Mouse (Mus musculus) olfactory bulb, adult 2 months (tissue): Measurements from ENCODE around the gene Gm48551. TPM values are rescaled to one million over a fixed set of nuclear protein-coding genes. Genes with fewer than 3 reads are reported as not detected.
A peak's percentile ranks its signal among the peaks of the same experiment; 100 is the strongest.

ENCODE experiments used
- H3K27ac ChIP-seq: fragments of 200-500 bp; 2 replicates; pipeline ENCODE4 v1.5.1; 2012; ENCODE audit warnings: low read depth, low read length; ENCODE audit not compliant: insufficient read depth
- H3K4me1 ChIP-seq: fragments of 200-500 bp; 2 replicates; pipeline ENCODE4 v1.6.1; 2012; ENCODE audit warnings: low read length; ENCODE audit not compliant: control insufficient read depth, insufficient read depth
- H3K4me3 ChIP-seq: fragments of 200-500 bp; 2 replicates; pipeline ENCODE4 v1.5.1; 2012; ENCODE audit warnings: mild to moderate bottlenecking, low read depth, low read length, moderate library complexity; ENCODE audit not compliant: insufficient read depth
- CTCF ChIP-seq: fragments of 200-500 bp; IDR thresholded peaks from 2 replicates; pipeline ENCODE4 v1.5.1; 2012; ENCODE audit warnings: low read depth, mild to moderate bottlenecking, low read length, moderate library complexity; ENCODE audit not compliant: insufficient read depth
- POLR2A ChIP-seq: fragments of 200-500 bp; IDR thresholded peaks from 2 replicates; pipeline ENCODE4 v1.6.1; 2012; ENCODE audit warnings: mild to moderate bottlenecking, low read depth, low read length, moderate library complexity; ENCODE audit not compliant: insufficient read depth
- WGBS: fragments of 180-500 bp; shearing (Covaris S2); methylation state at CpG from one replicate; pipeline ENCODE4 v1.1.7; 2018; 5-methylcytosine and 5-hydroxymethylcytosine counted together
- polyA plus RNA-seq: library from polyadenylated mRNA; stranded (reverse); fragments of >200 nt; gene quantifications from 2 replicates; pipeline ENCODE4 v1.2.4, GENCODE M21; 2012; ENCODE audit warnings: low replicate concordance; ENCODE audit not compliant: missing spikeins, insufficient read depth, insufficient read length

Gene Gm48551
- polyA plus RNA-seq, 1 experiment, result not detected

DNA sequence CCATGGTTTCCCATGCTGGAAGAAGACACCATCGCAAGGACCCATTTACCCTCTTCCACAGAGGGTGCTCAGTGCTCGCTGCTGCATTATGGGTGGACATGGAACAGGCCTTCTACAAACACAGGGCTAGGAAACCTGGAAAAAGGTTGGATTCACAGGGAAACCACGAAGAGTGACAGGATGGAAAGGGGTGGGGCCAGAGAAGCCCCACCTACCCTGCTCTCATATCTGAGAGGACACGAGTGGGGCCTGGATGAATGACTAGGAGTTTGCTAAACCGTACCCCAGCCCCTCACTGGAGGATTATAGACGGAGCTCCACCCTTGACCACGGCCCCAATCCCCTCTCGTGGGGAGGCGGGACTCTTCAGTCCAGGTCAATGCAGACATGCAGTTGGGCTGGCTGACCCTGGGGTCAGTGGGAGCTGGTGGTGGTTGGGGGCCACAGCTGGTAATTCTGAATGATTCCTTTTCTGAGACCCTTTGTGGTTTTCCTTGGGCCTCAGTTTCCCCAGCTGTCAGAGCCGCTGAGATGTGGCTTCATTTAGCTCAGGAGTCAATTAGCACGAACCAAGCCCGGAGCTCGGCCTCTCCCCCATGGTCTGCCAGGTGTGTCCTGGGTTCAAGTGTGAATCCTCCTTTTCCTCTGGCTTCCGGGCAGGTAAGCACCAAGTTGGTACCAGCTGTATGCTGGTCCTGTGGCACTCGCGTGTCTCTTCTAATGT lies 28.5 kb downstream of the Gm48551 start:
- Histone ChIP-seq H3K4me1 (peaks cover 98% of the 10 kb centered on the region), H3K27ac (peak overlapping the region; percentile 88), H3K4me3 (no peak overlapping the region)
- WGBS, result 77% methylated on average over 16 of the region's 16 CpGs
- TF ChIP-seq POLR2A (no peak), CTCF (no peak)

DNA sequence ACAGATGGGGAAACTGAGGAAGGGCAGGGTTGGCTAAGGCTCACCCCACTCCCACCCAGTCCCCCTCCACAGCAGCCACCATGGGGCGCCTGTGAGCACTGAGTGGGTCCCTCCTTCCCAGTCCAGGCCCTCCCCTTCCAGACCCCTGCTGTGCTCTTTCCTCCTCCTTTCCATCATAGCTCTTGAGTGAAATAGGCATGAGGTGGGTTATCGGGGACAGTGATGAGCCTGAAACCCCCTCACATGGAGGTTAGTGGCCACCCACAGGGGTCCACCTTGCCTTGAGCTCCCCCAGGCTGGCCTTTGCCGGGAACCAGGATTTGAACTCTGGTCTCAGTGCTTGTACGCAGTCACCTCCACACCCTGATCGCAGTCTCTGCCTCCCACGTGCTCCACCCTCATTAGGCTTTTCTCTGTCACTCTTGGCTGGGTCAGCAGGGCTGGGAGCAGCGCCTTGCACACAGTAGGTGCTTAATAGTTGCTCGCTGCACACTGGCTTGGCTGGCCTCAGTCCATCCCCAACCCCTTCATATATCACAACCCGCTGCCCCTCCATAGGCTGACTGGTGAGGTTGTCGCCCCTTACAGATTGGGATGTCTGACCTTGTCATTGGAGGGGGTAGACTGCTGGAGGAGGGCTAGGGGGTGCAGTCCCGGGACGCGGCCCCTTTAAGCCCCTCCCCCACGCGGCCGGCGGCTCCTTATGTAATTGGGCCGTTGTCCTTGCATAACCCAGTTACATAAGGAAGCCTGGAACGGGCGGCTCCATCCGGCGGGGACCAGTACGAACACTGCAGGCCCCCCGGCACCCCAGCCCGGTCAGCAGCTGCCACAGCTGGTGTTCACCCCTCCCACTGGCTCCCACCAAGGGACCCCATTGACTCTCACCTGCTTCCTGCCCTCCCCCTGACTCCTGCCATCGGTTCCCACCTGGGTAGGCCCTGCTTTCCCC lies 29.3 kb downstream of the Gm48551 start:
- Histone ChIP-seq H3K27ac (peak overlapping the region; percentile 91), H3K4me3 (peak overlapping the region; percentile 24), H3K4me1 (peaks cover 97% of the 10 kb centered on the region)
- WGBS, result 22% methylated on average over 26 of the region's 26 CpGs
- TF ChIP-seq CTCF (no peak), POLR2A (no peak)

DNA sequence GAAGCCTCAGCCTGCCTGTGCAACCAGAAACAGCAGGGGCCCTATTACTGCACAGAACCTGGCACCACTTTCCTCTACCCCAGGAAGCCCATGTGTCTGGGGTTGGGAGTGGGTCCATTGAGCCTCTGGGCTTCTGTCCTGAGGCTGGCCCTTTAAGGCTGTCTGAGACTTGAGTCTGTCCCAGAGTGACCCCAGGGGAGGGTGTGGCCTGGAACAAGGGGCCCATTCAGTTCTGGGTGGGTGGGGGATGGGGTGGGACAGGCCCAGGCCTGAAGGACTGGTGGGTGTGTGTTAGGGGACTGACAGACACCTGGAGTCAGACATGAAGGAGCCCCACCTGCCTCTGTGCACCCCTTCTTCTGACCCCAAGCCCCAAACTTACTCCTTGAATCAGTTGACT lies 30.4 kb downstream of the Gm48551 start:
- Histone ChIP-seq H3K4me1 (peaks cover 96% of the 10 kb centered on the region), H3K27ac (peak overlapping the region; percentile 91), H3K4me3 (no peak overlapping the region)
- TF ChIP-seq POLR2A (no peak), CTCF (no peak)

DNA sequence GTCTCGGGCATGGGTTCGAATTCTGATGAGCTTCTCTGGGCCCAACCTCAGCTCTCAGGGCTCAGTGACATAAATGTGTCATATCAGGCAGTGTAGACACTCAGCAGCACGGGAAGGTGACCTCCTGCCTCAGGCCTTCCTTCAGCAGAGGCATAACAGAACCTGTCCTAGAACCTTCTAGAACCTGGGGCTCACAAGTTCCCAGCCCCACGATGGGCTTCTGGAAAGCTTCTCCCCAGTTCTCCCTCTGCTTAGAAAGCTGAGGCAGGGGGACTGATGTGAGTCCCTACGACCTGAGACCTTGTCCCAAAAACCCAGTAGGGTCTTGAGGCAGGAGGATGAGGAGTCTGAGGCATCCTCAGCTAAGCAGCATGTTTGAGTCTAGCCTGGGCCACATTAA lies 30.9 kb downstream of the Gm48551 start:
- TF ChIP-seq POLR2A (no peak), CTCF (no peak)
- no peak overlapping the region for H3K4me3 ChIP-seq
- 77% methylated on average over 5 of the region's 5 CpGs for WGBS
- H3K27ac ChIP-seq, result peak overlapping the region; percentile 75
- H3K4me1 ChIP-seq, result peaks cover 96% of the 10 kb centered on the region

DNA sequence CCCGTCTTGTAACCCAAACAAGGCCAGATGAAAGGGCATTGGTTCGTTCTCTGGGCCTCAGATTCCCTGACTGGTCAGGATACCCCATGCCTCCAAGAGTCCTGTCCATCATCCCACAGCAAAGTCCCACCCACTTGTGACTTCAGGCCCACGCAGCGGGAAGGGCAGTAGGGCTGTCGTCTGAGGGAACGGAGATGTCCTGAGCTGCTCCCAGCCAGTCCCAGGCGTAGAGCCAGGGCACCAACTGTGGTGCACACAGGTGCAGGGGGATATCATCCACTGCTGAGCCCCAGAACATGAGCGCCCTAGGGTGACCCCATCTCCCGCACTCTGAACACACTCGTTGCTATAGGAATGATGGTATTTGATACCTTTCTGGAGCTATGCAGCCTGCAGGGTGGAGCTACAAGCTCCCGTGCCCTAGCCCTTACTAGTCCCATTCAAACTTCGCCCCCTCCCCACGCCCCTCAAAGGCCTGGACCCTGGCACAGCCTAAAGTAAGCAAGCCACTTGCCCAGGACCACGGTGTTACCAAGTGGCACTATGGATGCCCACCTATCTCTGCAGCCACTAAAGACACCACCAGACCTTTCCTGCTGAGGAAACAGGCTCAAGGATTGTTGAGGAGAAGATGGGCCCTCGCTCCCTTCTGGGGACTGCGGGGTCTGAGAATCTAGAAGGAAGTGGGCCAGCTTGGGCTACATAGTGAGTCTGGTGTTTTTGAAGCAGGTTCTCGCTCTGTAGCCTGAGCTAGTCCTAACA lies 31.5 kb downstream of the Gm48551 start:
- Histone ChIP-seq H3K27ac (peak overlapping the region; percentile 75), H3K4me3 (no peak overlapping the region), H3K4me1 (peaks cover 97% of the 10 kb centered on the region)
- 66% methylated on average over 17 of the region's 17 CpGs for WGBS
- TF ChIP-seq CTCF (no peak), POLR2A (no peak)

DNA sequence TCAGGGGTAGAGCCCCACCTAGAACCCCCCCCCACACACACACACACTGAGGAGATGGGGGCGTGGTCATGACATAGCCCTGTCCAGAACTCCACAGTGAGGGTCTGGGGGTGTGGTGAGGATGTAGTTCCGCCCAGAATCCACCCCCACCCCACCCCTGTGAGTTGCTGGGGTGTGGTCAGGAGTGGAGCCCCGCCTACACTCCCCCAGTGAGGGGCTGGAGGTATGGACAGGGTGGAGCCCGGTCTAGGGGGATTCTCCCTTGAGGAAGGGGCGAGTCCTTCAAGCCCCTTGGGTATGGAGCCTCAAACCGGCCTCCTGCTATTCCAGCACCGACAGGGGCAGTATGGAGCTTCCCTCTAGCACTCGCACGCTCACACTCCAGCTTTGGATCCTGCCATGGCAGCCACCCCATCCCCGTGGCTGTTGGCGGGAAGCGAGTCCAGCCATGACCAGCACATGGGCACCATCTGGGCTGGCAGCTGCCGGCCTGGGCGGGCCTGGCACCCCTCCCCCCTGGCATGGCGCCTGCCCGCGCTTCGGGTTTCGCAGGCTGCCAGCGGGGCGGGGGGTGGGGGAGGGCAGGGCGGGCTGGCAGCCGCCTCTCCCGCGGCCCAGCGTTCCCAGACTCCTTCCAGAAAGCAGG lies 32.4 kb downstream of the Gm48551 start:
- H3K4me3 ChIP-seq, result peak overlapping the region; percentile 43
- peaks cover 95% of the 10 kb centered on the region for H3K4me1 ChIP-seq
- no peak for TF ChIP-seq POLR2A
- peak; percentile 47; the same call in 1 of the 2 replicates for TF ChIP-seq CTCF
- 2% methylated on average over 26 of the region's 26 CpGs for WGBS
- peak overlapping the region; percentile 80 for H3K27ac ChIP-seq

DNA sequence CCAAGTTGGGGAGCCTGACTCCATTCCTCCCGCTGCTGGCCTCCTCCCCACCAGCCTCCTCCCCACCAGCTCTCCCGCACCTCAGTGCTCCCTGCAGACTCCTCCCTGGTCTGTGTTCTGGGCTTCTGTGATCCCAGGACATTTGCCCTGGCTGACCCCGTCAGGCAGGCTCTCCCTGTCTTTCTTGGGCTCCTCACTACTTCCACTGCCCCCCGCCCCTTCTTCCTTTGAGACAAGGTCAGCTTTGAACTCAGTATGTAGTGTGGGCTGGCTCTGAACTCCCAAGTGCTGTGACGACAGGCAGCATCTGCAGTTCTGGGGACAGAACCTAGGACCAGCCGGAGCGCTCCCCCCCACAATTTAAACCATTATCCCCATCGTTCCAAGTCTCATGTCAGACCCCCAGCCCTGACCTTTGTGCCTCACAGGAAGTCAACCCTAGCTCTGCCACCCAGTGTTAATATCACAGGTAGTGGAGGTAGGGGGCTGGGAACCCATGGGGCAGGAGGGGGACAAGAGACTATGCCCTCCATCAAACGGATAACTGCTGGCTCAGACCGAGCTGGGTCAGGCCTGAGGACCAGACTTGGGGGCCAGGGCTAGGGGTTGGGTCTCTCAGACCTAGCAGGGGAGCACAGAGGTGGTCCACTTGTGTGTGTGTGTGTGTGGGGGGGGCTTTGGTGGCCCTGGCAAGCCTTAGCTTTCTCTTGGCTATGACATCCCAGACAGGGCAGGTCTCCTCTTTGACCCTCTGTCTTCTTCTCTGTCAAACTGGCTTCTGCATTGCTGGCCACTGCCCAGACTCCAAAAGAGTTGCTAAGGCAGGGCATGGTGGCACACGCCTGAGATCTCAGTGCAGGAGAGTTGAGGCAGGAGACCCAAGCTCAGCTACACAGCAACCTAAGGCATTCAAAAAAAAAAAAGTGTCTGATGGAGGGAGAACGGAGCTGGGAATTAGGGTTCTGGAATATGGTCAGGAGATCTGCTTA lies 33.3 kb downstream of the Gm48551 start:
- TF ChIP-seq POLR2A, result 0 out of 2 replicates have a peak, but pooled peaks have one; percentile 24
- no peak for TF ChIP-seq CTCF

More for the DNA sequence above, 33.3 kb downstream of the Gm48551 start:
- 39% methylated on average over 12 of the region's 12 CpGs for WGBS
- peaks cover 92% of the 10 kb centered on the region for H3K4me1 ChIP-seq
- peak overlapping the region; percentile 80 for H3K27ac ChIP-seq
- H3K4me3 ChIP-seq, result no peak overlapping the region
